Mouse (Mus musculus): Measurements from ENCODE around the gene Elavl3.

GRCm38 (mm10) chr9:21969304-21969703 is 82.5 kb downstream of the Elavl3 start:
- TF ChIP-seq GATA1 (IDR thresholded peaks at IDR 0.05; ENCODE audit: low read length) (no peak), TAL1 (IDR thresholded peaks at IDR 0.05; ENCODE audit: low read length) (no peak)
